Mouse (Mus musculus) embryonic facial prominence, embryonic 15.5 days (tissue): ENCODE measurements at regions not wholly inside any gene's neighbourhood (a gene's known extent, or its start where the extent isn't known, plus 50 kb on each side); places are given as distances from the start of the nearest gene placed in this dataset.

Experiments
- ATAC-seq: fragments of 200-750 bp; cut with Nextera tagmentation; 2 replicates; pipeline ENCODE4 v1.8.0; 2017; ENCODE audit warnings: low read depth, moderate TSS enrichment; ENCODE audit not compliant: insufficient number of reproducible peaks, low FRiP score, low TSS enrichment
- H3K27ac ChIP-seq: fragments of 300-500 bp; sonication (generic); replicated peaks from 2 replicates; pipeline ENCODE4 v1.5.1; 2015; ENCODE audit warnings: mild to moderate bottlenecking, inconsistent platforms
- H3K27me3 ChIP-seq: fragments of 300-500 bp; sonication (generic); 2 replicates; pipeline ENCODE4 v1.6.1; 2015; ENCODE audit warnings: inconsistent platforms
- H3K36me3 ChIP-seq: fragments of 300-500 bp; sonication (generic); 2 replicates; pipeline ENCODE4 v1.6.1; 2015; ENCODE audit warnings: mild to moderate bottlenecking, inconsistent platforms
- H3K4me1 ChIP-seq: fragments of 300-500 bp; sonication (generic); 2 replicates; pipeline ENCODE4 v1.6.1; 2015; ENCODE audit warnings: inconsistent platforms
- H3K4me2 ChIP-seq: fragments of 300-500 bp; sonication (generic); replicated peaks from 2 replicates; pipeline ENCODE4 v1.6.1; 2015; ENCODE audit warnings: mild to moderate bottlenecking, inconsistent platforms
- H3K4me3 ChIP-seq: fragments of 300-500 bp; sonication (generic); replicated peaks from 2 replicates; pipeline ENCODE4 v1.5.1; 2015; ENCODE audit warnings: mild to moderate bottlenecking, inconsistent platforms
- H3K9ac ChIP-seq: fragments of 300-500 bp; sonication (generic); 2 replicates; pipeline ENCODE4 v1.6.1; 2015; ENCODE audit warnings: inconsistent platforms
- H3K9me3 ChIP-seq: fragments of 300-500 bp; sonication (generic); replicated peaks from 2 replicates; pipeline ENCODE4 v1.6.1; 2016; ENCODE audit warnings: inconsistent platforms
- WGBS: fragments of 180-500 bp; shearing (Covaris S2); methylation state at CpG from one replicate; pipeline ENCODE4 v1.1.7; 2015; 5-methylcytosine and 5-hydroxymethylcytosine counted together

DNA sequence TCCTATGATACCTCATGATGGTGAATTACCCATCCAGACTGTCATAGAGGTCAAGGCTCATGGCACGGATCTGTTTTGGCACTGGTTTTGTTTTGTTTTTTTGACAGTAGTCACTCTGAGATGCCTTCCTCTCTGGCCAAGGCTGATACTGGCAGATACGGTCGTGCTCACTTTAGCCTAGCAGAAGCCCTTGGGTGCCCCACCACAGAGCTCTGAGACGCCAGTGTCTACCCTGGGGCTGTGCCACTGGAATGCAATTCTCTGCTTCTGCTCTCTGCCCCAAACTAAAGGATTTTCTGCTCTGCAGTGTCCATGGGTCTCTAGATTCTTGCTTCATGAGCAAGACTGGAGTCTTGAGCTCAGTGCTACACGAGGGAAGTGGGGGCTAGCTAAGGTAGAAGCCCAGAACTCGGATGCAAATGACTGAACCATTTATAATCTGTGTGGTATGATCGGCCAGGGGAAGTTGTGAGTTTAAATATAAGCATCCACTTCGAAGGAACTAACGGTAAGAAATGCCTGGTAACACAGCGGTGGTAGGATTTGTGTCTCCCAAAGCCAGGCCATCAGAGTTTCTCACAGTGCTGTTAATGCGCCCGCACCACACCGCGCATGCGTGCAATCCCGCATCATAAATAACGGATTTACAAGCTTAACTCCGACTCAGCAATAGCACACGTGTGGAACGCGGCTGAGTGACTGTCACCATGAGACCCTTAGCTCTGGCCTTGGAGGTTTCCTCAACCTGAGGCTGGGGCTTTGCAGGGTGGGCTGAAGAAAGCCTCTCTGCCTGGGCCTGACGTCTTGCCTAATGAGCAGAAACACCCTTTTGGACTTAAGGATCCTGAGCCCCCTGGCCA, 177.6 kb downstream of the Bcl11a start:
- no peak overlapping the region for H3K9ac ChIP-seq
- no peaks in the 10 kb centered on the region for H3K4me1 ChIP-seq
- ATAC-seq: no peak
- no peak overlapping the region for H3K4me3 ChIP-seq
- no peaks in the 10 kb centered on the region for H3K9me3 ChIP-seq
- no peak overlapping the region for H3K4me2 ChIP-seq
- no peak overlapping the region for H3K27ac ChIP-seq
- H3K27me3 ChIP-seq: no peaks in the 10 kb centered on the region
- WGBS: 89% methylated on average over 22 of the region's 22 CpGs
- no peaks in the 10 kb centered on the region for H3K36me3 ChIP-seq

DNA sequence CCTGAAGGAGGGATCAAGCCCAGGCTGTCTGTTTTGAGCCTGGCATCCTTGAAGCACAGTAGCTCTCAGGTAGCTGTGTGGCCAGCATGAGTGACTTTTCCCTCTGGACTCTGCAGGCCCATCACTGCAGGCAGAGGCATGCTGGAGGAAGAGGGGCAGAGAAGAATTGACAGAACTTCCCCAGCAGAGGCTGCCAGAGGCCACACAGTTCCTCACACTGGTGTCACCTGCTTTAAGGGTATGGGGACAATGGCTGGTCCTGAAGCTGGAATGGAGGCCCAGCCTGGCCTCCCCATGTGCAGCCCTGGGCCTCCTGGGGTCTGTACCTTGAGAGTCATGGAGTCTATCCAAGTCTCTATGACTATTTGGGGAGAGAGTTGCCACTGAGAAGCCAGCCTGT, 179.9 kb downstream of the Bcl11a start:
- no peak overlapping the region for H3K4me2 ChIP-seq

DNA sequence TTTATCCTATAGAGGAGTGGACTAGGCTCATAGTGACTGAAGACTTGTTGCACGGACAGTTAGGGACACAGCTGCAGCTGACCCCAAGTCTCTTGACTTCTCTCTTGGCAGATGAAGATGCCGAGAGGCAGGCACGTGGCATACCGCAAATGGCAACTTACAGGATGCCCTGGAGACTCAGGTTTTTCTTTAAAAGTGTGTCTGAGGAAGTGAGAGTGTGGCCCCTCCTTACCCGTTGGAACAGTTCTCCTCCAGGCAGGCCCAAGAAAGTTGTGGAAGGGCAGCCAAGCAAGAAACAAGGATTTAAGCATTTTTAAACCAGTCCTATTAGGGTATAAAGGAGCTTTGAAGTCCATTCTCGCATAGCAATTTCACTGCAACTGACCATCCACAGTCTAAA, 180.5 kb downstream of the Bcl11a start:
- no peak for ATAC-seq
- Histone ChIP-seq H3K4me3 (no peak overlapping the region), H3K27ac (no peak overlapping the region), H3K27me3 (no peaks in the 10 kb centered on the region), H3K4me2 (no peak overlapping the region), H3K36me3 (no peaks in the 10 kb centered on the region), H3K9ac (no peak overlapping the region), H3K9me3 (no peaks in the 10 kb centered on the region), H3K4me1 (no peaks in the 10 kb centered on the region)
- 71% methylated on average over 6 of the region's 6 CpGs for WGBS

More for the DNA sequence above, 179.9 kb downstream of the Bcl11a start:
- Histone ChIP-seq H3K27me3 (no peaks in the 10 kb centered on the region), H3K36me3 (no peaks in the 10 kb centered on the region), H3K9me3 (no peaks in the 10 kb centered on the region), H3K27ac (no peak overlapping the region), H3K4me1 (no peaks in the 10 kb centered on the region), H3K4me3 (no peak overlapping the region), H3K9ac (no peak overlapping the region)
- no peak for ATAC-seq

DNA sequence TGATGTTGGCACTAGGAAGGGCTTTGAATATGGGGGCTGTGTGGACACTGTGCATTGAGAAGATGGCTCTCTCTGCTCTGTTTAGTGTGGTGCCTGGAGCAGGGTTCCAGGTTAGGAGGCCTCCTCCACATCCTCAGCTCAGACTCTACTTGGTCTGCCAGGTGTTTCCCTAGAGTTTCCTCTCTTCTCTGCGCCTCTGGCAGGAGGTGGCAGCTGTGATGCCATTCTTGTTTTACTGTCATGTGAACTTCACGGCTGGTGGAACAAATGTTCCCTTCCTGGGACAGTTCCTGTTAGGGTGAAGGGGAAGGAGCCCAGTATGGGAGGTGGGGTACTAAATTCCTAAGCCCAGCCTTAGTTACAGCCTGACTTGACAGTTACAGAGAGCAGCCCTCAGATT, 181.8 kb downstream of the Bcl11a start:
- H3K36me3 ChIP-seq: no peaks in the 10 kb centered on the region
- H3K4me2 ChIP-seq: no peak overlapping the region
- ATAC-seq: no peak
- no peak overlapping the region for H3K27ac ChIP-seq
- H3K9ac ChIP-seq: no peak overlapping the region
- no peaks in the 10 kb centered on the region for H3K4me1 ChIP-seq
- no peaks in the 10 kb centered on the region for H3K27me3 ChIP-seq
- no peaks in the 10 kb centered on the region for H3K9me3 ChIP-seq
- no peak overlapping the region for H3K4me3 ChIP-seq
- 65% methylated on average over 2 of the region's 2 CpGs for WGBS

DNA sequence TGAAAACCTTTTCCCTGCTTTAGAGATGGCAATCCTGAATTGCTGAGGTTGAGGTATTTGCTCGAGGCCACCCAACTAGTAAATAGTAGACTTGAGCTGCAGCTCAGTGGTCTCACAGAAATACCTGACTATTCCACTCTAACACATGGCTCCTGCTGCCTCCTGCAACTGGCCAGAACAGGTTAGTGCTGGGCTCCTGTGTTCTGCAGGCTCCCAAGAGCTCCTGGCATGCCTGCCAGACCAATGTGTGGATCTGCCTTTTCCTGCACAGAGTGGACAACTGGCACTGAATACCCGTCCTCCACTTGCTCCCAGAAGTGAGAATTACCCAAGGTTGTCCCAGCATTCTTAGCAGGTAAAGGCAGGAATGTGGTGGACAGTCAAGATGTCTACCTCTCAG, 191.2 kb downstream of the Bcl11a start:
- no peak overlapping the region for H3K4me3 ChIP-seq
- no peaks in the 10 kb centered on the region for H3K9me3 ChIP-seq
- H3K27me3 ChIP-seq: no peaks in the 10 kb centered on the region
- H3K4me2 ChIP-seq: no peak overlapping the region
- 65% methylated on average over 2 of the region's 2 CpGs for WGBS
- no peak overlapping the region for H3K9ac ChIP-seq
- no peaks in the 10 kb centered on the region for H3K36me3 ChIP-seq
- no peak overlapping the region for H3K27ac ChIP-seq
- H3K4me1 ChIP-seq: 0 out of 2 replicates have a peak, but pooled peaks cover 7% of the 10 kb centered on the region
- ATAC-seq: no peak

DNA sequence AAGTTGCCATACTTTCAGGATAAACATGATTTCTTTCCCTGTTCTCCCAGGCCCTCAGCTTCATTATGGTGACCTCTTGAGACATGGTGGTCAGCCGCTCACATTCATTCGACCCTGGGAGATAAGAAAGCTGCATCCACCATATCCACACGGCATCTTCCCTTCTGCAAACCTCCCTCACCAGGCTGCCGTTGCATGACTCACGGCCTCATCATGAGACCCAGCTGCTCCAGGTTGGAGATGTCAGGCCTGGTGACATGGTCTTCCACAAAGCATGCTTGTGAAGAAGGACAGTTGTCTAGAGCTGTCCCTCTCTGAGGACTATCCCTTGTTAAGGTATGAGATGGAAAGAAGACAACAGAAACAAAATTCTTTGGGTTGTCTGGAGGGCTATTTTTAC, 203.8 kb downstream of the Bcl11a start:
- H3K9me3 ChIP-seq: no peaks in the 10 kb centered on the region
- no peak overlapping the region for H3K4me2 ChIP-seq
- no peak for ATAC-seq
- no peaks in the 10 kb centered on the region for H3K36me3 ChIP-seq
- H3K27ac ChIP-seq: no peak overlapping the region
- WGBS: 82% methylated on average over 5 of the region's 5 CpGs
- no peak overlapping the region for H3K9ac ChIP-seq
- 0 out of 2 replicates have a peak, but pooled peaks cover 3% of the 10 kb centered on the region for H3K27me3 ChIP-seq
- H3K4me1 ChIP-seq: 0 out of 2 replicates have a peak, but pooled peaks cover 3% of the 10 kb centered on the region
- no peak overlapping the region for H3K4me3 ChIP-seq

DNA sequence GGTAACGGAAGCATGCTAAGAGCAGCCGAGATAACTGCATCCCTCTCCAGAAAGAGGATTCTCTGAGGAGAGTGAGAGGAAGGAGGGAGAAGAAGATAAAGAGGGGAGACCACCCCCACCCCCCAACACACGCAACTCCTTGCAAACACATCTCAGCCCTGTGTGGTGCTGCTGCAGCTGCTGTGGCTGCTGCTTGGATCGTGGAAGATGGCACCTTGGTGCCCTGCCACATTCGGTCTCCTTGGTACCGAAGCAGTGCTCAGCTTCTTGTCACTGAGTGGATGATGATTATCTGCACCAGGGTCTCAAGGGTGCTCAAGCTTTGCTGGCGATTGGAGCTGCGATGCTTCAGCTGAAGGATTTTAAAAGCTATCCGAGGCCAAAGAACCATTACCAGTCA, 204.7 kb downstream of the Bcl11a start:
- Histone ChIP-seq H3K9me3 (no peaks in the 10 kb centered on the region), H3K36me3 (no peaks in the 10 kb centered on the region), H3K4me1 (0 out of 2 replicates have a peak, but pooled peaks cover 3% of the 10 kb centered on the region), H3K4me2 (no peak overlapping the region), H3K9ac (no peak overlapping the region), H3K27ac (no peak overlapping the region), H3K27me3 (0 out of 2 replicates have a peak, but pooled peaks cover 3% of the 10 kb centered on the region), H3K4me3 (no peak overlapping the region)
- ATAC-seq: no peak
- 59% methylated on average over 9 of the region's 9 CpGs for WGBS

DNA sequence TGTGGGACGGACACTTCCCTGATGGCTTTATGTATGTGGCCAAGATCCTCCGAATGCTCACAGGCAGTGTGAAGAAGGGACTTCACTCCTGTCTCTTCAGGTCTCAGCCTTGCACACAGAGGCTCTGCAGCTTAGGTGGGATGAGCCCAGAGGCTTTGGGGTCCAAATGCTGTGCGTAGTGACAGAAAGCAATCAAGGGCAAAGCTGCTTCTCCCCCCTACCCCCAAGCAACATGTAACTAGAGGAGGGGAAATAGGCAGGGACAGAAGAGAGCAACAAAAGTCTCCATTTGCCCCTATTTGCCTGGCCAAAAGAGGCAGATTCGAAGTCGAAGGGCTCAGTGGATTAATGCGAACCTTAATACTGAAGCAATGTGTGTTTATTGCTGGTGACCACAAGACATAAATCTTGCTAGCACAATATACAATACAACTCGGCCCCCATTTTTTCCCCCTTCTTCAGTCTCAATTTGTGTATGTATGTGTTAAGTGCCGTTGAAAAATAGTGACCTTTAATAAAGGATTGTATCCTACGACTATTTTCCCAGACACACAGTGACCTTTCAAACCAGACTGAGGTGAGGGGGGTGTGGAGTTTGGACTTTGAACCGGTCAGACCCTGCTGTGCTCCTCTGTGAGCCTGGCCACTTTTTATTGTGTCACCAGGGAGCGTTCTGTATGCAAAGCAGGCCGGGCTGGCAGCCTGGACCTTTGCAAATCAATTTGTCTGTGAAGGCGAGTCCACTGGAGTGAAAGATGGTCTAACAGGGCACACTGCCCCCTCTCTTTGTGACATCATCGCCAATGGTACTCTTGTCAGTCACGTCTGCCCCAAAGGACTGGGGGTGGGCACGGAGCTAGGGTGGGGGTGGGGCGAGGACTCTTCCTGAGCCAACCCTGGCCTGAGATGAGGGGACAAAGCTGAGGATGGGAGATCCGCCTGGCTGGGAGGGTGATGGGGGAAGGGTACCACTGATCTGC, 208.6 kb downstream of the Bcl11a start:
- Histone ChIP-seq H3K4me1 (0 out of 2 replicates have a peak, but pooled peaks cover 3% of the 10 kb centered on the region), H3K9me3 (no peaks in the 10 kb centered on the region), H3K9ac (no peak overlapping the region), H3K4me2 (no peak overlapping the region), H3K27me3 (0 out of 2 replicates have a peak, but pooled peaks cover 3% of the 10 kb centered on the region), H3K36me3 (no peaks in the 10 kb centered on the region), H3K27ac (no peak overlapping the region), H3K4me3 (no peak overlapping the region)
- ATAC-seq: no peak
- WGBS: 37% methylated on average over 18 of the region's 18 CpGs

DNA sequence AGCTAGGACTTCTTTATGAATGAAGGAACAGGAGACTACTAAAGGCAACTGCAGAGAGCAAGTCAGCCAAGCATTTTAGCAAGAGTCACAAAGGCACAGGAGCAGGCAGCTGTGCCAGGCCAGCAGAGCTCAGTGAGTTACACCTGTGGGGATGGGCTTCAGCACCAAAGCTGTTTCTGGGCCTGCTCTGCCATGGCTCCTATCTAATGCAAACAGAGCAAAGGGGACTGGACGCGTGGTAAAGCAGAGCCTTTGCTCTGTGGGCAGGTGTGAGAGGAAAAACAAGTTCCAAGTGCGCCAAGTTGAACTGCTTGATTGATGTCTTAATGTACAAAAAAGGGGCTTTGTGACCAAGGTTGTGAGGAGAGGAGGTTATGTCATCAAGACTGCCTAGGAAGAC, 215.4 kb downstream of the Bcl11a start:
- H3K9ac ChIP-seq: no peak overlapping the region
- no peak for ATAC-seq
- H3K27ac ChIP-seq: peak overlapping the region; percentile 5
- H3K9me3 ChIP-seq: no peaks in the 10 kb centered on the region
- WGBS: 63% methylated on average over 3 of the region's 3 CpGs
- H3K4me2 ChIP-seq: no peak overlapping the region
- peaks cover 25% of the 10 kb centered on the region for H3K4me1 ChIP-seq
- no peak overlapping the region for H3K4me3 ChIP-seq
- H3K36me3 ChIP-seq: no peaks in the 10 kb centered on the region
- H3K27me3 ChIP-seq: no peaks in the 10 kb centered on the region

DNA sequence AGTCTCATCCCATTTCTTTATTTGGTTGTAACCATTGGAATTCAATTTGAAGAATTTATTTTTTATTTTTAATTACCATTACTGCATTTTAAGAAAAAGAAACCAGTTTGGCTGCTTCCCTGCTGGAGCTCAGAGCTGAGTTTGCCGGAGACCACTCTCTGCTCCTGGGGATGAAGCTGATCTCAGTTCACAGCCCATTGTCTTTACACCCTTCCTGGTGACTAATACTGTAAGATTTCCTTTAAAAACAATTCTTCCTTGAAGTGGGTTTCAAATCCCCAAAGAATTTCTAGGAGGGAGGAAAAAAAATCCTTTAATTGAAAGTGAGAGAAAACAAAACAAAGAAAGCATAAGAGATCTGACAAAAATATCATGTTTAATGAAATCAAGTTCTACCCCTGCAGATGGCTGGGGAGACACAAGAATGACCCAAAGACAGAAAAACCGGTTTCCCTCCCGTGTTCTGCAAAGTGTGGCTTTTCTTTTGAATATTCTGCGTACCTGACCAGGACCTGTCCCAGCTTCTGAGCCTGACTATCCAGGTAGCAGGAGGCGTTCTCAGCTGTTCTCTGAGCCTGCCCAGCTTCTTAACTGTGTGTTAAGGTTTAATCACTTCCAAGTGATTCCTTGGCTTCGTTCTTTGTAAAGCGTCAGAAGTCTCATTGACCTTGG, 216.1 kb downstream of the Bcl11a start:
- Histone ChIP-seq H3K27me3 (no peaks in the 10 kb centered on the region), H3K9ac (no peak overlapping the region), H3K9me3 (no peaks in the 10 kb centered on the region), H3K4me3 (no peak overlapping the region), H3K27ac (peak overlapping the region; percentile 48; the same call in 1 of the 2 replicates), H3K4me2 (no peak overlapping the region), H3K36me3 (no peaks in the 10 kb centered on the region), H3K4me1 (peaks cover 25% of the 10 kb centered on the region)
- no peak for ATAC-seq
- WGBS: 51% methylated on average over 7 of the region's 7 CpGs
